Mouse (Mus musculus) stomach, embryonic 14.5 days (tissue): ENCODE data around the gene Rel. TPM values are rescaled to one million over a fixed set of nuclear protein-coding genes. Genes with fewer than 3 reads are reported as not detected.

Source experiments
- ATAC-seq: fragments of 200-750 bp; cut with Nextera tagmentation; 2 replicates; pipeline ENCODE4 v1.8.0; 2017; ENCODE audit warnings: low read depth, moderate TSS enrichment; ENCODE audit not compliant: insufficient number of reproducible peaks, insufficient read depth, low FRiP score
- H3K27ac ChIP-seq: fragments of 300-500 bp; sonication (generic); 2 replicates; pipeline ENCODE4 v1.5.1; 2014; ENCODE audit warnings: mild to moderate bottlenecking, low read length, moderate library complexity, mixed read lengths
- H3K27me3 ChIP-seq: fragments of 300-500 bp; sonication (generic); 2 replicates; pipeline ENCODE4 v1.6.1; 2014; ENCODE audit warnings: low read length, control low read depth, mixed read lengths; ENCODE audit not compliant: control insufficient read depth, insufficient read depth
- H3K36me3 ChIP-seq: fragments of 300-500 bp; sonication (generic); 2 replicates; pipeline ENCODE4 v1.6.1; 2014; ENCODE audit warnings: mild to moderate bottlenecking, control low read depth, low read length, moderate library complexity, mixed read lengths; ENCODE audit not compliant: control insufficient read depth, insufficient read depth
- H3K4me1 ChIP-seq: fragments of 300-500 bp; sonication (generic); 2 replicates; pipeline ENCODE4 v1.6.1; 2014; ENCODE audit warnings: low read length, control low read depth, mixed read lengths; ENCODE audit not compliant: control insufficient read depth, insufficient read depth
- H3K4me2 ChIP-seq: fragments of 300-500 bp; sonication (generic); replicated peaks from 2 replicates; pipeline ENCODE4 v1.6.1; 2014; ENCODE audit warnings: low read depth, low read length, control low read depth
- H3K4me3 ChIP-seq: fragments of 300-500 bp; sonication (generic); 2 replicates; pipeline ENCODE4 v1.5.1; 2014; ENCODE audit warnings: low read depth, low read length, control low read depth
- H3K9ac ChIP-seq: fragments of 300-500 bp; sonication (generic); replicated peaks from 2 replicates; pipeline ENCODE4 v1.6.1; 2014; ENCODE audit warnings: low read depth, mild to moderate bottlenecking, control low read depth, low read length, moderate library complexity, mixed read lengths
- H3K9me3 ChIP-seq: fragments of 300-500 bp; sonication (generic); 2 replicates; pipeline ENCODE4 v1.6.1; 2016; ENCODE audit warnings: low read depth, low read length, control low read depth; ENCODE audit not compliant: control insufficient read depth
- WGBS: fragments of 180-500 bp; shearing (Covaris S2); extraction: QIAGEN DNeasy Blood & Tissue Kit; methylation state at CpG from one replicate; pipeline ENCODE4 v1.1.7; 2014; 5-methylcytosine and 5-hydroxymethylcytosine counted together
- polyA plus RNA-seq: library from polyadenylated mRNA; unstranded; fragments of >200 nt; fragmentation: Nextera tagmentation; extraction: Ambion mirVana; gene quantifications from 2 replicates; pipeline ENCODE4 v1.2.1, GENCODE M21; 2014

Gene Rel
- polyA plus RNA-seq, 1 experiment from 2014 or later, result 2.1 TPM

DNA sequence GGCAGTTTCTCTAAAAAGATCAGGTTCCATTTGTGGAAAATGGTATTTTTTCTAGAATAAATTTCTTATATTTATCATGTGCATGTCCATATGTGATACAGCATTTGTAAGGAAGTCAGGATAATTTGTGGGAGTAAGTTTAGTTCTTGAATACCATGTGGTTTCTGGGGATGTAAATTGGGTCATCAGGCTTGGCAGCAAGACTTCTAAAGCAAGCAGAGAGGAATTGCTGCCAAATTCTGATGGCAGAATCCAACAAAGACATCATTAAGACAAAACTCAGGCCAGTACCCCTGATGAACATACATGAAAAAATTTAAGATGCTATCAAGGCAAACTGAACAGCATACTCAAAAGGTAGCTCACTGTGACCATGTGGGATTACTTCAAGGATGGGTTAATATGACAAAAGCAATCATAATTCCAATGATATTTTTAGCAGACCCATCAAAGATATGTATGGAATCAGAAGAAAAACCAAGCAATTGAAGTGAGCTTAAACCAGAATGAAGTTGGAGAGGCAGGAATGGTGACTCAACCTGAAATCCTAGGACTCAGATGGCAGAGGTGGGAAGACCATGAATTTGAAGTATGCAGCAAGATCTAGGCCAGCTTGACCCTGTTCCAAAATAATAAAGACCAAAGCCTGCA is 34.8 kb downstream of the Rel start:
- no peaks in the 10 kb centered on the region for H3K9me3 ChIP-seq
- H3K4me3 ChIP-seq, result no peak overlapping the region
- ATAC-seq, result no peak
- H3K36me3 ChIP-seq, result no peaks in the 10 kb centered on the region
- H3K27ac ChIP-seq, result no peak overlapping the region
- no peaks in the 10 kb centered on the region for H3K27me3 ChIP-seq
- no peak overlapping the region for H3K4me2 ChIP-seq
- no peaks in the 10 kb centered on the region for H3K4me1 ChIP-seq
- no peak overlapping the region for H3K9ac ChIP-seq

GRCm38 (mm10) chr11:23734749-23735286 is 36.0 kb downstream of the Rel start:
- 93% methylated on average over 6 of the region's 6 CpGs for WGBS
- no peaks in the 10 kb centered on the region for H3K4me1 ChIP-seq
- H3K27ac ChIP-seq, result no peak overlapping the region
- H3K4me2 ChIP-seq, result no peak overlapping the region
- ATAC-seq, result no peak
- H3K36me3 ChIP-seq, result no peaks in the 10 kb centered on the region
- no peak overlapping the region for H3K4me3 ChIP-seq
- no peak overlapping the region for H3K9ac ChIP-seq
- H3K27me3 ChIP-seq, result no peaks in the 10 kb centered on the region
- H3K9me3 ChIP-seq, result no peaks in the 10 kb centered on the region

DNA sequence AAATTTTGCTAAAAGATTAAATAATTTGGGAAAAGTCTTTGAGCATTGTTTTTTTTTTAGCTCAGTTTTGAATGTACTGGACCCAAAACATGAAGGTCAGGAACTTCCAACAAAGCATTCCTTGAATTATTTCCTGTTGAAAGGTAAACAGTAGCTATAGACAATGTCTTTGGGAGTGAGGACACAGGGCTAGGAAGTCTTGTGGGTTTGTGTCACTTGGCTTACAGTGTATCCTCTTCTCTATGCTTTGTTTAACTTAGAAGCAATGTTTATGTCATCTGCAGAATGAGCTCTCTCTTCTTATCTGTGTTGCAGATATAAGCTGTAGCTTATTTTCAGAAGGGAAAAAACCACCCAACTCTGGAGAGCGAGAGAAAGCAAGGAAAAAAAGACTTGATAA is 37.9 kb downstream of the Rel start:
- no peak overlapping the region for H3K9ac ChIP-seq
- no peaks in the 10 kb centered on the region for H3K36me3 ChIP-seq
- no peak overlapping the region for H3K4me2 ChIP-seq
- H3K9me3 ChIP-seq, result no peaks in the 10 kb centered on the region
- no peak overlapping the region for H3K27ac ChIP-seq
- 41% methylated on average over 1 of the region's 1 CpGs for WGBS
- ATAC-seq, result no peak
- no peak overlapping the region for H3K4me3 ChIP-seq
- H3K4me1 ChIP-seq, result no peaks in the 10 kb centered on the region
- H3K27me3 ChIP-seq, result no peaks in the 10 kb centered on the region

- no peaks in the 10 kb centered on the region for H3K9me3 ChIP-seq
- no peak overlapping the region for H3K4me2 ChIP-seq
- H3K4me1 ChIP-seq, result no peaks in the 10 kb centered on the region
- H3K9ac ChIP-seq, result no peak overlapping the region
- 72% methylated on average over 4 of the region's 4 CpGs for WGBS
- peak; percentile 77; the same call in 1 of the 2 replicates for ATAC-seq
- H3K27me3 ChIP-seq, result no peaks in the 10 kb centered on the region
- H3K27ac ChIP-seq, result no peak overlapping the region
- peaks cover 17% of the 10 kb centered on the region; the same call in 1 of the 2 replicates for H3K36me3 ChIP-seq
- H3K4me3 ChIP-seq, result no peak overlapping the region
These were observed 40.6 kb downstream of the Rel start for GRCm38 (mm10) chr11:23730120-23730519.

- H3K4me3 ChIP-seq, result no peak overlapping the region
- ATAC-seq, result no peak
- no peak overlapping the region for H3K27ac ChIP-seq
- H3K36me3 ChIP-seq, result peaks cover 20% of the 10 kb centered on the region; the same call in 1 of the 2 replicates
- no peak overlapping the region for H3K4me2 ChIP-seq
- no peaks in the 10 kb centered on the region for H3K9me3 ChIP-seq
- no peaks in the 10 kb centered on the region for H3K27me3 ChIP-seq
- 84% methylated on average over 2 of the region's 2 CpGs for WGBS
- no peak overlapping the region for H3K9ac ChIP-seq
- H3K4me1 ChIP-seq, result no peaks in the 10 kb centered on the region
These were observed 42.6 kb downstream of the Rel start for GRCm38 (mm10) chr11:23728186-23728585.

DNA sequence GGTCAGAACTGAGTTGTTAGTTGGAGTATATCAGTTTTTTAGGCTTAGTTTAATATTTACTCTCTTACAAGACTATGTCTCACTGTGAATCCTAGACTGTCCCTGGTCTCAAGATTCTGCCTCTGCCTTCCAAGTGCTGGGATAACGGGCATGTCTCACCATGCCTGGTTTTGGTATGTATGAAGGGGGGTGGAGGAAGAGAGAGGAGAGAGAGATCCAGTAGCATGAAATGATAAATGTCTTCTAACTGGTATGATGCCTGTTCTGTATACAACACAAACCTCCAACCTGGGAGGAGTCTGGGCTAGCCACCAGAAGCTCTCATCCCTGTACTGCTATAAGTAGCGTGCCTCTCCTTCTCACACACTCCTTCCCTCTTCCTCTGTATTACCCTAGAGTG is 44.3 kb downstream of the Rel start:
- WGBS, result 67% methylated on average over 2 of the region's 2 CpGs

GRCm38 (mm10) chr11:23725850-23726249 is 44.9 kb downstream of the Rel start:
- H3K4me3 ChIP-seq, result no peak overlapping the region
- H3K4me2 ChIP-seq, result no peak overlapping the region
- no peak overlapping the region for H3K27ac ChIP-seq
- H3K9me3 ChIP-seq, result no peaks in the 10 kb centered on the region
- ATAC-seq, result no peak
- no peaks in the 10 kb centered on the region for H3K27me3 ChIP-seq
- H3K9ac ChIP-seq, result no peak overlapping the region
- WGBS, result 89% methylated on average over 2 of the region's 2 CpGs
- no peaks in the 10 kb centered on the region for H3K4me1 ChIP-seq
- H3K36me3 ChIP-seq, result peaks cover 27% of the 10 kb centered on the region; the same call in 1 of the 2 replicates

More for the DNA sequence above, 44.3 kb downstream of the Rel start:
- ATAC-seq, result no peak
- Histone ChIP-seq H3K4me3 (no peak overlapping the region), H3K4me1 (no peaks in the 10 kb centered on the region), H3K27me3 (no peaks in the 10 kb centered on the region), H3K9me3 (no peaks in the 10 kb centered on the region), H3K36me3 (peaks cover 23% of the 10 kb centered on the region; the same call in 1 of the 2 replicates), H3K4me2 (no peak overlapping the region), H3K27ac (peak overlapping the region; percentile 21; the same call in 1 of the 2 replicates), H3K9ac (no peak overlapping the region)

- H3K36me3 ChIP-seq, result peaks cover 45% of the 10 kb centered on the region
- WGBS, result 32% methylated on average over 2 of the region's 2 CpGs
These were observed 48.4 kb downstream of the Rel start for GRCm38 (mm10) chr11:23722326-23722725.

GRCm38 (mm10) chr11:23719825-23720224 is 50.9 kb downstream of the Rel start:
- Histone ChIP-seq H3K4me3 (no peak overlapping the region), H3K9me3 (no peaks in the 10 kb centered on the region), H3K4me1 (no peaks in the 10 kb centered on the region), H3K36me3 (peaks cover 32% of the 10 kb centered on the region), H3K27me3 (no peaks in the 10 kb centered on the region), H3K4me2 (no peak overlapping the region), H3K9ac (no peak overlapping the region), H3K27ac (no peak overlapping the region)
- ATAC-seq, result no peak
- WGBS, result 79% methylated on average over 3 of the region's 3 CpGs

More at GRCm38 (mm10) chr11:23722326-23722725, 48.4 kb downstream of the Rel start:
- Histone ChIP-seq H3K9ac (no peak overlapping the region), H3K4me2 (no peak overlapping the region), H3K27ac (no peak overlapping the region), H3K4me1 (no peaks in the 10 kb centered on the region), H3K9me3 (no peaks in the 10 kb centered on the region), H3K4me3 (no peak overlapping the region), H3K27me3 (no peaks in the 10 kb centered on the region)
- ATAC-seq, result no peak; the same call in 1 of the 2 replicates
